Mouse (Mus musculus) frontal cortex, adult 2 months (tissue): ENCODE results near the gene Usp2. TPM values are rescaled to one million over a fixed set of nuclear protein-coding genes. Genes with fewer than 3 reads are reported as not detected.
A peak's percentile ranks its signal among the peaks of the same experiment; 100 is the strongest.

ENCODE experiments used
- DNase-seq, 2 experiments: peaks; one replicate each; pipeline ENCODE4 v3.0.0; 2022; ENCODE audit warnings: low spot score in 1 of 2; ENCODE audit errors: extremely low spot score in 1 of 2
- polyA plus RNA-seq: library from polyadenylated mRNA; depleted of rRNA; stranded (reverse); fragments of >200 nt; gene quantifications from 2 replicates; pipeline ENCODE4 v1.2.3, GENCODE M21; 2012; rRNA removed

The Usp2 gene
- polyA plus RNA-seq, 1 experiment: 44.9 TPM

DNA sequence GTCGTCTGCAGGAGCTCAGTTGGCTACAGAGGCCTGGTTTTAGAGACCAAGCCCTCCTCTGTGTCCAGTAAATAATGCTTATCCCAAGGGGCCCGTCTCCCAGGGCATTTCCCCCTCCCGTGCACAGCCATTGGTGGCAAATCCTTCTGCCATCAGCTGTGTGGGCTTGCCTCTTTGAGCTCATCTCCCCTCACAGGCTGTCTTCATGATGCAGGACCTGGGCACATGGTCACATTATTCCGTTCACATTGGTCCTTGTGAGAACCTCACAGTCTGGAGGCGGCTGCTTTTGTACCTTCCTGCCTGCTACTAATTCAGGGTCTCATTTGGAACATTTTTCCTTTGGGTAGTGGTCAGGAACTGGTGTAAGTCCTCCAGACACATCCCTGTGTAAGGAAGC is 75.1 kb downstream of the Usp2 start:
- DNase-seq: no peak

DNA sequence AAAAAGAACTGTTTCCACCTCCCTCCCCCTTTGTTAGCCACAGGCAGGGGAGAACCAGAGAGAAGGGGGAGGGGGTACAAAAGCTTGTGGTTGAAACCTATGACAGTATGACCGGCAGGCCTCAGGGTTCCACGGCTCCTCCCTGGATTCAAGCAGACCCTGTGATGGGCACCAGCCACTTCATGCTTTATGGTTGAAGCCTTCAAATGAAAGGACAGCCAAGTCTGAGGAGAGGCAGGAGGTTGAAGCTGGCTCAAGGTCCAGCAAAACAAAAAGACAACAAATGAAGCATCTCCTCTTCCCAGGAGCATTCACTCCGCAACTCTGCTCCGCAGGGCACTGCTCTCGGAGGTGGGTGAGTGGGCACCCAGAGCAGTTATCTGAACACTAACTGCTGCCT is 76.6 kb downstream of the Usp2 start:
- DNase-seq: no peak

DNA sequence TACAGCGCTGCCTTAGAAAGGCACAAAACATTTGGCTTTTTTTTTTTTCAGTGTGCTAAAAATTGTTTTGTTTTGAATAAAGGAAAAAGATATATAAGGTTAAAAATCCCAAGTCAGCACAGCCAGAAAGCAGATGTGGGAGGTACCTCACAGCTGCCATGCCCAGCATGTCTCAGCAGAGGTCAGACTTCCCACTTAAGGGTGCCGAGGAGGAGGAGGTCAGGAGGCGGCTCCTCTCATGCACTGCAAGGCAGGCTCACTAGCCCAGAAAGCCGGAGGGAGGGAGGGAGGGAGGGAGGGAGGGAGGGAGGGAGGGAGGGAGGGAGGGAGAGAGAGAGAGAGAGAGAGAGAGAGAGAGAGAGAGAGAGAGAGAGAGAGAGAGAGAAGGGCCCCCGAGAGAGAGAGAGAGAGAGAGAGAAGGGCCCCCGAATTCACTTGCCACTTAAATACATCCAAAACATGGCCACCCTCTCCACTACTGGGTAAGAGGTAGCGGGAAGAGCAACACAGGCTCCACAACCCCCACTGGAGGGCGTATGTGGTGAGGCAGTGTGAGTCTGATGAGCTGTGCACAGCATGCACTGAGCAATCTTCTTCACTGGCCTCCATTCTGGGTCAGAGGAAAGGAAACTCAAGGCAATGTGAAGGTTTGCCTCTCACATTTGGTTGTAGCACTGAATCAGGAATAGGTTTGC is 77.3 kb downstream of the Usp2 start:
- peak in 1 of 2 experiments; percentile 43 for DNase-seq

DNA sequence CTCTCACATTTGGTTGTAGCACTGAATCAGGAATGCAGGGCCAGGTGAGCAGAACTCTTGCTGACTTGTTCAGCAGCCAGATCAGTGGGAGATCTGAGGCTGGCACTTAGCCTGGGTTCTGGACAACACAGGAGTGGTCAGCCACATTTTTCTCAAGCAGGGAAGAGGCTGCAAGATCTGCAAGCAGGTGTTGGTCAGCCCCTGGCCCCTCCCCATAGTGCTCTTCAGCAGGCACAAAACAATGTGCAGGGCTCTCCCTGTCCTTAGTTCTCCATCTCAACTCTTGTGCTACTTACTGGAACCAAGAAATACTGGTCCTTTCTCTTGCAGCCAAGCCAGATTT is 77.9 kb downstream of the Usp2 start:
- no peak for DNase-seq

Other genes starting within 250 kb of the Usp2 start
- 752 and 876 TPM in 2 replicates for gene Thy1, start 23.6 kb upstream of the Usp2 start, polyA plus RNA-seq
- gene Mfrp, start 34.7 kb downstream of the Usp2 start, polyA plus RNA-seq: 0.14 and 0.21 TPM in 2 replicates
- 31.7 and 39.5 TPM in 2 replicates for gene C1qtnf5, start 40.2 kb downstream of the Usp2 start, polyA plus RNA-seq
- gene Gm49380, start 46.5 kb downstream of the Usp2 start, polyA plus RNA-seq: 0.16 and 0.21 TPM in 2 replicates
- gene Rnf26, start 46.5 kb downstream of the Usp2 start, polyA plus RNA-seq: 26.9 and 29.0 TPM in 2 replicates
- 16.8 and 17.4 TPM in 2 replicates for gene Mcam, start 67.4 kb downstream of the Usp2 start, polyA plus RNA-seq
- 18.6 and 20.5 TPM in 2 replicates for gene Cbl, start 167.0 kb downstream of the Usp2 start, polyA plus RNA-seq
- gene Ccdc153, start 173.7 kb downstream of the Usp2 start, polyA plus RNA-seq: 1.1 TPM in 1 of 2 replicates, not detected in the other
- gene Pdzd3, start 184.4 kb downstream of the Usp2 start, polyA plus RNA-seq: 0.74 and 0.82 TPM in 2 replicates
- 6.7 and 7.0 TPM in 2 replicates for gene Nlrx1, start 201.6 kb downstream of the Usp2 start, polyA plus RNA-seq
- 84.5 and 95.1 TPM in 2 replicates for gene Abcg4, start 221.6 kb downstream of the Usp2 start, polyA plus RNA-seq
- gene Hinfp, start 238.7 kb downstream of the Usp2 start, polyA plus RNA-seq: 32.1 and 32.3 TPM in 2 replicates